Mouse (Mus musculus): ENCODE measurements at regions not wholly inside any gene's neighbourhood (a gene's known extent, or its start where the extent isn't known, plus 50 kb on each side); places are given as distances from the start of the nearest gene placed in this dataset.
"Not testable (repeated sequence)": the region's sequence is repeated elsewhere in the genome, so short reads cannot be mapped to it uniquely, and the experiment has no call there.

DNA sequence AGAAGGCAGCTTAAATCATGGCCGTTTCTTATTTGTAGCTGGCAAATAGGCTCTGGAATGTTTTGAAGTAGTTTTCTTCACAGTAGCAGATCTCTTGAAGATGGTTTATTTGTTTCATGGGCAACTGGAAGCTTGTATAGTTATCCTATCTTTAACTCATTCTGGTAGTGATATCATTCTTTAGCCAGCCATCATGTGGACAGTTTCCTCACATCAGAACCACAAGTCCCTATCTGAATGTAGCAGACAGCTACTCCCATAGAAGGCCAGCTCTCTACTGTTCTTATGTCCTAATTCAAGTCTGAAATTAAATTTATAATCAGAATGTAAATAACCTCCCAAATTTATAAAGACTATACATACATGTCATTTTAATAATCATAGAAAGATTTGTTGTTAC is 253.8 kb upstream of the Sdr16c6 start:
- Histone ChIP-seq H3K9ac (no peak overlapping the region), H3K4me1 (no peaks in the 10 kb centered on the region), H3K4me2 (no peak overlapping the region), H3K27ac (no peak overlapping the region), H3K36me3 (no peaks in the 10 kb centered on the region), H3K9me3 (no peaks in the 10 kb centered on the region), H3K27me3 (replicated peaks) (no peaks in the 10 kb centered on the region), H3K4me3 (replicated peaks) (no peak overlapping the region)
- no peak for ATAC-seq (ENCODE audit: insufficient read depth, low FRiP score, low read depth)
- WGBS: 88% methylated on average over 1 of the region's 1 CpGs

DNA sequence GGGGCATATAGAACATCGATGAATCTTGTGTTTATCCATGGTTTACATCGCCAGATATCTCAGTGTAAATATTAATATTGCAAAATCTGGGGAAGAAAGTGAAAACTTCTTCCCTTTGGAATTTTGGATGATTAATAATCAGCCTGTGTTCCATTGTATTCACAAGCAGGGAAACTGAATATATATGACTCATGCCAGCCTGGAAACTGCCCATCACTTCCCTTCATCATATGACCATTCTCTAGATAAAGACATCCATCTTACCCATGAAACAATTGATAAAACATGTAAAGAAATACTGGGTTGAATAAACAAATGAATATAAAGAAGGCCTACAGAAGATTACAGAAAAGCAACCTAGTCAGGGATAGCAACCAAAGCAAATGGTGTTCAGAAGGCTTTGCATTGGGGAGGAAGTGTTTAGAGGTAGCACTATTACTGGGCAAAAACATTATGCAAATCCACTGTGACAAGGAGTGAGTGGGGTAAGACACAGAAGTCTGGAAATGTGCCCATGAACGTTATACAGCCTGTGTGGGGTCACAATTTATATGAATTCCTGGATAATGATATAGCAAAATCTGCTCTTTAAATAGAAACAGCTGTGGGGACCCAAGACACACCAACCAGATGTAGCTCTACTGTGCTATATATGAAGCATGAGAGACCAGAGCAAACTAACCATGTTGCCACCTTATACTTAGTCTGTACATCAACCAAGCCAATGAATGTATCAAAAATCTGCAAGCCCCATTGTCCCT is 238.5 kb upstream of the Sdr16c6 start:
- Histone ChIP-seq H3K36me3 (no peaks in the 10 kb centered on the region), H3K4me3 (replicated peaks) (no peak overlapping the region), H3K4me2 (no peak overlapping the region), H3K9ac (no peak overlapping the region), H3K9me3 (no peaks in the 10 kb centered on the region), H3K4me1 (no peaks in the 10 kb centered on the region), H3K27me3 (replicated peaks) (no peaks in the 10 kb centered on the region), H3K27ac (no peak overlapping the region)
- ATAC-seq (ENCODE audit: insufficient read depth, low FRiP score, low read depth): no peak
- WGBS: 40% methylated on average over 3 of the region's 3 CpGs

DNA sequence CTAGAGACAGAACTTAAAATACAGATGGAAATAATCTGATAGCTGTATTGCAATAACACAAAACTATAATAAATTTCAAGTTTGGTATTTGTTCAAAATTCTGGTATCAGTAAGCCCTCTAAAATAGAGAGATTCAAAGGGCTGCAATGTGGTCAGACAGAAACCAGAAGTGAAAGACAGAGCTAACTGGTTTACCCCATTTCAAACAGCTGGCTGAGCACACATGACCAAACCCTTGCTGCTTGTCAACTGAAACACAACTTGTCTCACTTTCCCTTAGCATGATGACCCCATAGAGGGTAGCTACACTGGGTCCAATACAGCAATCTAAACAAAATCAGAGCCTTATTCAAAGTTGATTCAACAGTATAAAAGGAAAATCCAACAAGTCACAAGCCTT is 234.2 kb upstream of the Sdr16c6 start:
- H3K27me3 ChIP-seq (replicated peaks): no peaks in the 10 kb centered on the region
- no peak overlapping the region for H3K27ac ChIP-seq
- no peak overlapping the region for H3K9ac ChIP-seq
- ATAC-seq (ENCODE audit: insufficient read depth, low FRiP score, low read depth): no peak
- no peaks in the 10 kb centered on the region for H3K36me3 ChIP-seq
- H3K4me3 ChIP-seq (replicated peaks): no peak overlapping the region
- no peak overlapping the region for H3K4me2 ChIP-seq
- H3K4me1 ChIP-seq: no peaks in the 10 kb centered on the region
- no peaks in the 10 kb centered on the region for H3K9me3 ChIP-seq

DNA sequence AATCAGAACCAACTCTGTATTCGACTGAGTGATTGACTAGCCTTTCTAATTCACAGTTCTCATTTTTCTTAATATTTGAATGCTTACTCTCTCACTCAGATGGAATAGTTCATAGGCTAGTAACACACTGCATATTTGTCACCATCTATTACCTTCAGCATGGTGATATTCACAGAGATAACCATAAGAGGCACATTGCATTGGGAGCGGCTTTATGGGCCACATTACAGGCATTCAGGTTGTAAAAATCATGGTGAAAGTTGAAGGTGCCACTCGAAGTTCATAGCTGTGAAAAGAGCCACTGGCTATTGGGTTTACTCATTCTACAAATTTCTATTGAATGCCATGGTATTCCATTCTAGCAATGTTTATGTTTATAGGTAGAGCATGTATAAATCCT is 229.6 kb upstream of the Sdr16c6 start:
- no peak overlapping the region for H3K9ac ChIP-seq
- no peaks in the 10 kb centered on the region for H3K27me3 ChIP-seq (replicated peaks)
- 76% methylated on average over 3 of the region's 3 CpGs for WGBS
- no peak overlapping the region for H3K27ac ChIP-seq
- no peaks in the 10 kb centered on the region for H3K4me1 ChIP-seq
- H3K9me3 ChIP-seq: no peaks in the 10 kb centered on the region
- no peak overlapping the region for H3K4me3 ChIP-seq (replicated peaks)
- H3K36me3 ChIP-seq: no peaks in the 10 kb centered on the region
- no peak for ATAC-seq (ENCODE audit: insufficient read depth, low FRiP score, low read depth)
- H3K4me2 ChIP-seq: no peak overlapping the region

DNA sequence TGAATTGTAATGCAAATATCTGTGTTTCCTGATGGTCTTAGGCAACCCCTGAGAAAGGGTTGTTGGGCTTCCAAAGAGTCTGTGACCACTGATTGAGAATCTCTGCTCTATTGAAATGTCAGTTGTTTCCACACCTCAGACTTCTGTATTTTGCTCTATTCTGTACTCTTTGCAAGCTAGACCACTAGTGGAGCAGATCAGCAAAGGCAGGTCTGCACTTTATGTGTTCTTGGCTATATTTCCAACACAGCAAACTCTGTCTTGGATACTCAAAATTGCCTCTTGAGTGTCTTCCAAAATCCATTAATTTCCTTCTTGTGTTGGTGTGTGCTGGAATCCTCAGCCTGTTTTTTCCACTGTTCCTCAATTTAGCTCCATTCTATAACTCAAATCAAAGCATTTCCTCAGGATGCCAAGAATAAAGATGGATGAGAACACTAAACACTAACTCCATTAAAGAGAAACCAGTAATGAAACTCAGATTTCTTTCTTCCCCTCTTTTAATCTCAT is 228.5 kb upstream of the Sdr16c6 start:
- H3K36me3 ChIP-seq: no peaks in the 10 kb centered on the region
- H3K4me2 ChIP-seq: no peak overlapping the region
- H3K27ac ChIP-seq: peak overlapping the region; percentile 44; the same call in 1 of the 2 replicates
- H3K9ac ChIP-seq: no peak overlapping the region
- no peaks in the 10 kb centered on the region for H3K4me1 ChIP-seq
- no peaks in the 10 kb centered on the region for H3K27me3 ChIP-seq (replicated peaks)
- H3K4me3 ChIP-seq (replicated peaks): no peak overlapping the region
- no peaks in the 10 kb centered on the region for H3K9me3 ChIP-seq
- peak; percentile 56; the same call in 1 of the 2 replicates for ATAC-seq (ENCODE audit: insufficient read depth, low FRiP score, low read depth)

DNA sequence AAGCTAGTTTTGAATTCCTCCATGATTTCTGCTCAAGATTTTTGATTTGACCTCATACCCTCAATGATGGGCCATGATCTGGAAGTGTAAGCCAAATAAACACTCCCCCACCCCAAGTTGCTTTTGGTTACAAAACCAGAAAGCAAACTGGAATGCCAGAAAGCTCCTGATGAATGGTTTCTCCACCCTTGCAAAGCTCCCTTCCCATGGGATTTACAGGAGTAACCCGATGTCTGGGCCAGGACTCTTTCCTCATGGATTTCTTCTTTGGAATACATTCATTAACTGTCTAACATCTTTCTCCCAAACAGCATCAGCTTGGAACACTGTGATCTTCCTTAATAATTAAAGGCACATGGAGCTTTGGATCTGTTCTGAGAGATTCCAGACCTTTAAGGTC is 227.3 kb upstream of the Sdr16c6 start:
- Histone ChIP-seq H3K27ac (no peak overlapping the region), H3K36me3 (no peaks in the 10 kb centered on the region)
- ATAC-seq (ENCODE audit: insufficient read depth, low FRiP score, low read depth): no peak; the same call in 1 of the 2 replicates

DNA sequence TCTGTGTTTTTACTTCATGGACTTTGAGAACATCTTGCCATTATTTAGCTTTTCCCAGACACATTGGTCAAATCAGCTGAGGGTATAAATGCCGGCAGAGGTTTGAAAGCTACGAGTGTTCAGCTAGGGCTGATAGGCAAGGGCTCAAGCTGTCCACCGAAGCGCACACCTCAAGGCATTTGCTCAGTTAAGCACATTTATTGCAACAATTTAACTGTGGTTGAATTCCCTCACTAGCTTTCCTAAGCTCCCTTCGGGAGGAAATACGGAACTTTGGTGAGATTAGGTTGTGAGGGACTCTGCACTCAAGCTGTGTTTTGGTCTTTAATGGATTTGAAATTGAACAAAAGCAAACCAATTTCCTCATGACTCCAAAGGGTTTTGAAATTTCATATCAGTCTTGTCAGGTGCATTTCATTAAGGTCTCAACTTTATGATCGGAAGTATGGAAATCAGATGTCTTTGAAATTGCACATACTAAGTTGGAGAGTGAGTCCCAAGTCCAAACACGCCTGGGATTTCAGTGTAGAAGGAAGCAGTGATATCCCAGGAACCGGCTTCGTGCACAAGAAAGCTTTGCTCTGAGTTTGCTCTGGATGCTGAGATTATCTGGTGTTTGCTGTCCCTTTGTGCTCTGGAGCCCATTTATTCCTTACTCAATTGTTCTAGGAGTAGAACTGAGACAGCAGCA is 223.0 kb upstream of the Sdr16c6 start:
- ATAC-seq (ENCODE audit: insufficient read depth, low FRiP score, low read depth): no peak
- no peak overlapping the region for H3K9ac ChIP-seq
- H3K9me3 ChIP-seq: no peaks in the 10 kb centered on the region
- no peaks in the 10 kb centered on the region for H3K27me3 ChIP-seq (replicated peaks)
- H3K36me3 ChIP-seq: no peaks in the 10 kb centered on the region
- no peaks in the 10 kb centered on the region for H3K4me1 ChIP-seq
- H3K4me2 ChIP-seq: no peak overlapping the region
- H3K27ac ChIP-seq: no peak overlapping the region
- 75% methylated on average over 10 of the region's 10 CpGs for WGBS
- H3K4me3 ChIP-seq (replicated peaks): no peak overlapping the region

More for the DNA sequence above, 227.3 kb upstream of the Sdr16c6 start:
- no peak overlapping the region for H3K4me3 ChIP-seq (replicated peaks)
- no peaks in the 10 kb centered on the region for H3K9me3 ChIP-seq
- 49% methylated on average over 1 of the region's 1 CpGs for WGBS
- H3K9ac ChIP-seq: no peak overlapping the region
- no peaks in the 10 kb centered on the region for H3K27me3 ChIP-seq (replicated peaks)
- no peak overlapping the region for H3K4me2 ChIP-seq
- no peaks in the 10 kb centered on the region for H3K4me1 ChIP-seq

DNA sequence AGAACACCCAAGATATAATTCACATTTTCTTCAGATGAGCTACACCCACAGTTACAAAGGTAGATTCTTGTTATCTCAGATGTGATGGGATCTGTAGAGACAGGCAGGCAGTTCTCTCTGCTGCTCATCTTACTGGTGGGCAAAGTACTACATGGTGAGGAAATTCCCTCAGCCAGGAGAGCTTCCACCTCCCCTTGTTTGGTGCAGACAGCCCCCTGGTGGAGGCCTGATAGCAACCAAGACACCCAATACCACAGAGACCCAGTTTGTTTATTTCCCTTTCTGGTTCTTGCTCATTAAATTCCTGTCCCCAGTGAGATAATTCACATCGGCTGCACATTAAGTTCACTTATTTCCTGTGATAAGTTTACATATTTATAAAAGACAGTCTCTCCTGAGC is 222.3 kb upstream of the Sdr16c6 start:
- Histone ChIP-seq H3K9me3 (no peaks in the 10 kb centered on the region), H3K27me3 (replicated peaks) (no peaks in the 10 kb centered on the region), H3K4me3 (replicated peaks) (no peak overlapping the region), H3K4me1 (no peaks in the 10 kb centered on the region), H3K27ac (no peak overlapping the region), H3K9ac (no peak overlapping the region), H3K4me2 (no peak overlapping the region), H3K36me3 (no peaks in the 10 kb centered on the region)
- ATAC-seq (ENCODE audit: insufficient read depth, low FRiP score, low read depth): no peak
- 45% methylated on average over 1 of the region's 1 CpGs for WGBS

DNA sequence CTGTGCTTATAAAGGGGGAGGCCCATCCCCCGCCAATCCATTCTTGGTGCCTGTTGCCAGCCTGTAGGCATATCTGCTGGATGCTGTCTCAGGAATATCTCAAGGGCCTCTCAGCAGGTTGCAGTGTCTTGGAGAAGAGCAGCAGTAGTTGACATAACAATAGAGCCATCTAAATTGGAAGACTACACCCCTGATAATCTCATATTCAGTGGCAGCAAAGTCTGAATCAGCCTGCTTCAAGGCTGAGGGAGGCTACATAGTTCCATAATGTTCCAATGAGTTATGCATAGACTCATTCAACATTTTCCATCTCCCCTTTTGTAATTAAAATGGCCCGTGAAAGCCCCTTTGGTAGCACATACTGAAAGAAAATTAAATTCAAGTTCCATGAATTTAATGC is 172.3 kb upstream of the Sdr16c6 start:
- Histone ChIP-seq H3K9ac (no peak overlapping the region), H3K4me3 (replicated peaks) (no peak overlapping the region), H3K36me3 (no peaks in the 10 kb centered on the region), H3K27me3 (replicated peaks) (no peaks in the 10 kb centered on the region), H3K4me2 (no peak overlapping the region), H3K9me3 (no peaks in the 10 kb centered on the region), H3K4me1 (no peaks in the 10 kb centered on the region), H3K27ac (no peak overlapping the region)
- WGBS: 86% methylated on average over 2 of the region's 2 CpGs
- no peak for ATAC-seq (ENCODE audit: insufficient read depth, low FRiP score, low read depth)

DNA sequence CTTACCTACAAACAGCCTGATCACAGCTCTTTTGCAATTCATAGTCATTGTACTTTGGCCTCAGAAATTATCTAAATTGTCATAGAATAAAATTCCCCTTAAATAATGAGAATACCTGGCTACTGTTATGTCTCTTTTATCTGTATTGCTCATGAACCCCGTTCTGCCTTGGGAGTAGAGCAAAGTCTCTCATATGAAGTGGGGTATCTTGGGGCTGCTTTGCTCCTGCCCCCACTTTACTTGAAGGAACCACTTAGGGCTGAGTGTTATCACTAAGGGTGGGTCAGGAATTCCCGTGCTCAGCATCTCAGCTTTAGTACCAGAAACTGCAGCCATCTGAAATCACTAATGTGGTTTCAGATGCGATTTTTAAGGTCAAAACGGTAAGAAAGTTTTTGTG is 170.3 kb upstream of the Sdr16c6 start:
- 51% methylated on average over 4 of the region's 4 CpGs for WGBS

DNA sequence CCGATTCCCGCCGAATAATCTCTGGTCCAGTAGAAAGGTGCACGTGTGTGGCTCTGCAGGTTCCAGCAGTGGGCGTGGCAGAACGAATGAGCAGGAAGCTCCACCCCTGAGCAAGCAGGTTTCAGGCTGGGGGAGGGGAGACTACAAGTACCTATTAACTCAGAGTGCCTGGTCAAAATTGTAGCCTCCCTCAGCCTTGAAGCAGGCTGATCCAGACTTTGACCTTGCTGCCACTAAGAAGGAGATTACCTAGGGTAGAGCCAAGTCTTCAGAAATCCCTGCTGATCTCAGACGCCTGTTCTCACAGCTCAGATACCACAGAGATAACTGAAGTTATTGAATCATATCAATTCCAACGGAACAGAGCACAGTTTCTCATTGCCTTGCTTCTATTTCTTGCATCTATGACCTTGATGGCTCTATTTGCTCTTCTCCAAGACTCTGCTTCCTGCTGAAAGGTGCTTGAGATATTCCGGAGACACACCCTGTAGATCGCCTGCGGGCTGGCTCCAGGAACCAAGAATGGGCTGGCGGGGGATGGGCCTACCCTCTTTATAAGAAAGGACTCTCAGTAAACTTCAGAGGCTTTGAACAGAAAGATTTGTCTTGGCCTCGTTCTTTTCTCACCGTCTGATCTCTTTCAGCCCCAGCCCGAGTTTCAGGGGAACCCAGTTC is 165.1 kb upstream of the Sdr16c6 start:
- WGBS: 81% methylated on average over 15 of the region's 15 CpGs
- ATAC-seq (ENCODE audit: insufficient read depth, low FRiP score, low read depth): not testable (repeated sequence)

More for the DNA sequence above, 170.3 kb upstream of the Sdr16c6 start:
- Histone ChIP-seq H3K4me2 (no peak overlapping the region), H3K4me3 (replicated peaks) (no peak overlapping the region), H3K9ac (no peak overlapping the region), H3K27ac (no peak overlapping the region), H3K4me1 (no peaks in the 10 kb centered on the region), H3K27me3 (replicated peaks) (no peaks in the 10 kb centered on the region), H3K36me3 (no peaks in the 10 kb centered on the region), H3K9me3 (no peaks in the 10 kb centered on the region)
- no peak for ATAC-seq (ENCODE audit: insufficient read depth, low FRiP score, low read depth)

DNA sequence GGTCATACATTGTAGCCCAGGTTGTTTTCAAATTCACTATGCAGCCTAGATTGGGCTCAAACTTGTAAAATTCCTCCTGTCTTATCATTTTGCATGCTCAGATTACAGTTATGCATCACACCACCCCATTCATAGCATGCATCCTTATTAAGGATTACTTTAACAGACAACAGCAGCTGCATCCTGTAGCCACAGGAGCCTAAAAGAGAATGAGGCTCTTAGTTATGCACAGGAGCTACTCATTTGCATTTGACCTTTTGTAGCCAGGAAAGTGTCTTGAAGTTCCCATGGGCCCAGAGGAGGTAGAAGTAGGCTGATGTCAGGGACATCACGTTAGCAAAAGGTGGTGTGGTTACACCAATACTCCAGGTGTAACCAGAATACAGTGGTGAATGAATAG is 148.9 kb upstream of the Sdr16c6 start:
- H3K9me3 ChIP-seq: no peaks in the 10 kb centered on the region
- H3K27me3 ChIP-seq (replicated peaks): no peaks in the 10 kb centered on the region
- no peak overlapping the region for H3K9ac ChIP-seq
- WGBS: 43% methylated on average over 1 of the region's 1 CpGs
- no peaks in the 10 kb centered on the region for H3K36me3 ChIP-seq
- no peak for ATAC-seq (ENCODE audit: insufficient read depth, low FRiP score, low read depth)
- H3K4me3 ChIP-seq (replicated peaks): no peak overlapping the region
- no peak overlapping the region for H3K4me2 ChIP-seq
- no peaks in the 10 kb centered on the region for H3K4me1 ChIP-seq
- no peak overlapping the region for H3K27ac ChIP-seq

More for the DNA sequence above, 165.1 kb upstream of the Sdr16c6 start:
- H3K4me2 ChIP-seq; H3K4me3 ChIP-seq (replicated peaks); H3K36me3 ChIP-seq; H3K9ac ChIP-seq; H3K4me1 ChIP-seq; H3K27me3 ChIP-seq (replicated peaks); H3K27ac ChIP-seq; H3K9me3 ChIP-seq: not testable (repeated sequence)
